Mouse (Mus musculus): ENCODE results near the gene Sergef.
"Not testable (repeated sequence)": the region's sequence is repeated elsewhere in the genome, so short reads cannot be mapped to it uniquely, and the experiment has no call there.

DNA sequence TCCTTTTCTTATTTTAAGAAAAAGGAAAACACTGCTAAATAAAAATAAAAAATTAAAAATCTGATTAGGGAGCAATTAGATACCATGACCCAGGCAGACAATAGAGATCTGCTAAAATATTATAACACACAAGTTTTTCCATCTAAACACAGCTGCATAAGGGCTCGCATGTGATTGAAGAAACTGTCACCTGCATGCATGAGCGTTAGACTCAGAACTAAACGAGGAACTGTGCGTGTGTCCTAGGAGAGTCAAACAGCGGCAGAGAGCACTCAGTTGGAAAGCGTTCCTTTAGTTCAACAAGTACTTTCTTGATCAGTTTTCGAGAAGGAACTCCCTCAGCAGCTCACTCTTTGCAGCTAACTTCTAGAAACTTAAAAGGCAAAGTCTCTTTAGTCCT, 39.4 kb upstream of the Sergef start:
- TF ChIP-seq CHD2 (IDR thresholded peaks at IDR 0.05; ENCODE audit: low read depth, low read length); MAFK (IDR thresholded peaks at IDR 0.05; ENCODE audit: insufficient read depth, low read depth, low read length); HCFC1 (IDR thresholded peaks at IDR 0.05; ENCODE audit: borderline replicate concordance, insufficient read depth, low read length); ZC3H11A (IDR thresholded peaks at IDR 0.05; ENCODE audit: borderline replicate concordance, low read depth, low read length): not testable (repeated sequence)

All from ES-E14 (cell line).